Mouse (Mus musculus) B cell, adult 2 months (primary cell): Measurements from ENCODE around the gene Fgfr2.
"Not testable (repeated sequence)": the region's sequence is repeated elsewhere in the genome, so short reads cannot be mapped to it uniquely, and the experiment has no call there.

ENCODE experiments used
- DNase-seq, 2 experiments: peaks; one replicate each; pipeline ENCODE4 v3.0.0; 2022

The Fgfr2 gene

GRCm38 (mm10) chr7:131054808-131055370 is 2068.3 kb downstream of the Fgfr2 start:
- DNase-seq, result no peak

- DNase-seq, result not testable (repeated sequence)
Observed at GRCm38 (mm10) chr7:131049829-131050228, 2073.3 kb downstream of the Fgfr2 start.

GRCm38 (mm10) chr7:131045258-131045835 is 2077.8 kb downstream of the Fgfr2 start:
- DNase-seq, result not testable (repeated sequence)

DNA sequence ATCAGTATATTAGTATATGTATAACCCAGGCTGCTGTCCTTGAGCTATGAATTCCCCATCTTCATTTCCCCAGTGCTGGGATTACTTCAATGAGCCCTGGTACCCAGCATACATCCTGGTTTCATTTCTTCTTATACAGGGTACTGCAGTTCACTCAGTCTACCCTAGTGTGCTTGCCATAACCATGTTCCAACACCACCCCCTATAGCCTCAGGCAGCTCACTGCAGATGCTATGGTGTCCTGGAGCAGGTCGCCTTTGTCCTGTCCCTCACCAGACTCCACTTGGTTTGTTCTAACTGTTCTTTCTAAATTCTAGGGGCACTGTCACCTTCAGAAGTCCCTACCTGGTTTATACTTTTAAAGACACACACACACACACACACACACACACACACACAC is 2080.5 kb downstream of the Fgfr2 start:
- no peak for DNase-seq

DNA sequence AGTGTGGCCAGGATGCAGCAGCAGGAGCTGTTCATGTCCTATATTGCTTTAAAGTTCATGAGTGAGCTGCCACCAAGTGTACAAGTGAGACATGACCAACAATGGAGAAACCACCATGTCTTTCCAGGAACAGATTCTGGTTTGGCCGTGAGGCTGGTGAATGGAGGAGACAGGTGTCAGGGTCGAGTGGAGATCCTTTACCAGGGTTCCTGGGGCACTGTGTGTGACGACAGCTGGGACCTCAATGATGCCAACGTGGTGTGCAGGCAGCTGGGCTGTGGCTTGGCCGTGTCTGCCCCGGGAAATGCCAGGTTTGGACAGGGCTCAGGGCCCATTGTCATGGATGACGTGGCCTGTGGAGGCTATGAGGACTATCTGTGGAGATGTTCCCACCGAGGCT is 2082.4 kb downstream of the Fgfr2 start:
- DNase-seq, result not testable (repeated sequence)

DNA sequence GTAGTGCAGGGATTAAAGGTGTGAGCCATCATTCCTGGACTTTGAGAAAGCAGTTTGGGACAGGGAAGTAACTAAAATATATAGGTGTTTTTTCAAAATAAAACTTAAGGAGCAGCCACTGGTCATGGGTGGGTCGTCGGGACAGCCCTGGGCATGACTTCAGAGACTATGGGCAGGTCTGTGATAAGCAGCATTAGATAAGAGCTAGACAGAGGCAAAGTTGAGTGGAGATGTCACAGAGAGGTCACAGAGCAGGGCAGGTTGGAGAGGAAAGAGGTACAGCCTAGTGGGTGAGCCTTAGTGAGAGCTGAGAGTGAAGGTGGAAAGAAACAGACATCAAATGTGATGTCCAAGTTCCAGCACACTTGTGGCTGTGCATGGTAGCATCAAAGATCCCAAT is 2086.1 kb downstream of the Fgfr2 start:
- DNase-seq, result no peak

GRCm38 (mm10) chr7:131036396-131036795 is 2086.8 kb downstream of the Fgfr2 start:
- no peak for DNase-seq

GRCm38 (mm10) chr7:131031755-131032154 is 2091.4 kb downstream of the Fgfr2 start, which contains the start of gene Dmbt1:
Gene Dmbt1, plus strand, starts transcription at chr7:131032053.
- DNase-seq, result no peak

- DNase-seq, result no peak
Observed at GRCm38 (mm10) chr7:131027557-131027956, 2095.6 kb downstream of the Fgfr2 start.

GRCm38 (mm10) chr7:131024807-131025206 is 2098.3 kb downstream of the Fgfr2 start:
- no peak for DNase-seq

- no peak for DNase-seq
Observed at GRCm38 (mm10) chr7:131019181-131019580, 2104.0 kb downstream of the Fgfr2 start.

- no peak for DNase-seq
Observed at GRCm38 (mm10) chr7:131011901-131012300, 2111.2 kb downstream of the Fgfr2 start.

DNA sequence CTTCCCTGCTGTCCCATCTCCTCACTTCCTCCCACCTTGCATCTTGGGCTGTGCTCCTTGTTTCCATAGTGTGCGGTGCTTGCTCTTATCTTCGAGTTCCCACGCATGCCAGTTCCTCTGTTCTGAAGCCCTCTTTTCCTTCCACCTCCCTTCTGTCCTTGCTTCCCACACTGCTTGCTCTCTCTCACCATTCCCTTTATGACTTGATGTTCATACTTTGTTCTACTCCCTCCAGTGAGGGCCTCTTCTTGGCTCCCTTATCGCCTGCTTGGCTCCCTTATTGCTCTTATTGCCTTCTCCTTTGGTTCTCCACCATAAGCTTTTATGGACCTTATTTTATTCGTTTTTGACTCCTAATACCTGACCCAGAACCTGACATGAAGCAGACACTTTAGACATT is 2114.0 kb downstream of the Fgfr2 start:
- DNase-seq, result no peak

- DNase-seq, result no peak
Observed at GRCm38 (mm10) chr7:131007221-131007620, 2115.9 kb downstream of the Fgfr2 start.

DNA sequence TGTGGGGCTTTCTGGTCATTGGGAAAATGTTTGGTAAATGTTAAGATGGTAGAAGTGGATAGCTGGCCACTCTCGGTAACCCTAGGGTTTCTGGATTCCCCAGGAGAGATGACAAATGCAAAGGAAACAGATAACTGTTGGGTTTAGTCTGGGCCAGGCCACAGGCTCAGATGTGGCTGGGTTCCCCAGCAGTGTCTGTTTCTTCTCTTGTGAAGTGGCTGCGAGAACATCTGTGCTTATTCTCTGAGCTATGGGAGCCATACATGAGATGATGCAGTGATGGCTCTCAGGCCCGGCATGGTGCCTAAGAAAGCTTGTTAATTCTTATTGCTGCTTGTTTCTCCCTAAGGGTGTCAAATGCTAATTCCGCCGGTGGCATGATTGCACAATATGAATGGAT is 2119.1 kb downstream of the Fgfr2 start:
- no peak for DNase-seq

DNA sequence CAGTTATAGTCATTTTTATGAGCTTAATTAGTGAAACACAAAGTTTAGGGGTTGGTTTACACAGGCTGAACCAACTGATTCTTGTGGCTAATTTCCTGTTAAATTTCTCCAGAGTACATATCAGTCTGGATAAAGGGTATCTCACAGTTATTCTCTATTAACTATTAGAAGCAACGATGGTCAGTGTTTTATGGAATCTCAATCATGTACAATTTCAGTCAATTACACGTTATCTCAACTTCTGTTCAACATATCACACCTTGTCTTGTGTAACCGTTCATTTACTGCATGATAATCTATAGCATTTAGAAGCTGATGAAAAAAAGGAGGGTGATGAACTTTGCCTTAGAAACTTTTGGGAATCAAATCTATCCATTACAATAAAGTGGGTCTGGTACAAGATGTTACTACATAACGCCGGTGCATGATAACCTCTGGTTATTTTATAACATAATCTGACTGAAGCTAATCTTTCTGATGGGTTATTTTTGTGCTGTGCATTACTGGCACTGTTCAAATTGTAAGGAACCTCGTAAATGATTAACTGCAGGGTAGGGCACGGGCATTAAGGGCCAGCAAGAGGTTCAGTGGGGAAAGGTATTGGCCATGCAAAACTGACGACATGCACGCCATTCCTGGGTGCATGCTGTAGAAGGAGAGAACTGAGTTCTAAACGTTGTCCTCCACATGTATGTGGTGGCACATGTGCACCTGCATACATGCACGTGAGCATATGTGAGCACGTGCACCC is 2121.0 kb downstream of the Fgfr2 start:
- no peak for DNase-seq

DNA sequence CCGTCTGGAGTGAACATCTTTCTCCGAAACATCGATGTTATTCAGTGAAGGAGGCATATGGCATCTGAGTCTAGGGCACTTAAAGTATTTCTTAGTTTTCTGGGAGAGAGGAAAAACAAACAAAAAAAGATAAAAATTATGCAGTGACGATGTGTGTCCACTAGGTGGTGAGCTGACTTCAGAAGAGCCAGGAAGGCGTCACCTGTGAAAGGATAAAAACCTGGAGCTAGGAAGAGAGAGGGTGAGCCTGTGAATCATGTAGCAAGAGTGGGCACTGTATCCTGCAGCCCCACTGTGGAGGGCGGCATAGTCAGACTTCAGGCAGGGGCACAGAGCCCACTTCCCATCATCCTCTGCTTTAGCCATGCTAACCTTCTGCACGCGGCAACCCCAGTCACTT is 2129.2 kb downstream of the Fgfr2 start:
- no peak for DNase-seq

DNA sequence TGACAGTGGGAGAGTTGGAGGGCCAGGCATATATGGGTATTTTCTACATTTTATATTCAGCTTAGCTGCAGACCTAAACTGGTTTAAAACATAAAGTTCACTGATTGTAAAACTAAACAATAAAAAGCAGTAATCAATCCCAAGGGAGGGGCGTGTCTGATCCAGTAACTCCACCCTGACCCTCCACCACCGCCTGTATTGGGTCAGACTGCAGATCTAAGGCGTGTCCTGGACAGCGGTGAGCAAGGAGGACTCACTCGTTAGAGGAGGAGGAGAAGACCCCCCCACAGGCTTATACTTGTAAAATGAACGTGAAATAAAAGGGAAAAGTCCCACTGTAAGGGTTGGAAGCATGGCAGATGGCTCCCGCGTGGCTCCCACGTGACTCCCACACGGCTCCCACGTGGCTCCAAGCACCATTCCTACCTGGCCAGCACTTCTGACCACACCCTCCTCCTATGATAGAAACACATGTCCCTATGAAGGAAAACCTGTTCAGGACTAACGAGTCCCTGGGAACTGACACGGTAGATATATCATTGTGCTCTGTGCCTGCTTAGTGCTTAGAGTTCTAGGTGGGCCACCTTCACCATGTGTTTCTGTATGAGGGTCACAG is 2131.9 kb downstream of the Fgfr2 start:
- no peak for DNase-seq

DNA sequence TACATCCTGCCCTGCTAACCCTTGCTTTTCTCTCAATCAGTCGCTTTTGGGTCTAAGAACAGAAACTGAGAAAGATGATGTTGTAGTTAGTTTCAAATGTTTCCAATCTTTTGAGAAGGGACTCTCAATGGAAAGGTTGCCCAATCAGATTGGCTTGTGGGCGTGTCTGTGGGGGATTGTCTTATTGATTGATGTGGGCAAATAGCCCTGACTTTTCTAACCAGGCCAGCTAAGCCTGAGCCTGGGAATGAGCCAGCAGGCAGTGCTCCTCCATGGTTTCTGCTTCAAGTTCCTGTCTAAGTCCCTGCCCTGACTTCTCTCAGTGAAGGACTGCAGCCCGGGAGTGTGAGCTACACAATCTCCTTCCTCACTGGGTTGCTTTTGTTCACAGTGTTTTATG is 2133.8 kb downstream of the Fgfr2 start:
- no peak for DNase-seq

- DNase-seq, result no peak
Observed at GRCm38 (mm10) chr7:130988146-130988545, 2135.0 kb downstream of the Fgfr2 start.

- DNase-seq, result no peak
Observed at GRCm38 (mm10) chr7:130985716-130986115, 2137.4 kb downstream of the Fgfr2 start.

GRCm38 (mm10) chr7:130985193-130985592 is 2138.0 kb downstream of the Fgfr2 start:
- DNase-seq, result no peak

DNA sequence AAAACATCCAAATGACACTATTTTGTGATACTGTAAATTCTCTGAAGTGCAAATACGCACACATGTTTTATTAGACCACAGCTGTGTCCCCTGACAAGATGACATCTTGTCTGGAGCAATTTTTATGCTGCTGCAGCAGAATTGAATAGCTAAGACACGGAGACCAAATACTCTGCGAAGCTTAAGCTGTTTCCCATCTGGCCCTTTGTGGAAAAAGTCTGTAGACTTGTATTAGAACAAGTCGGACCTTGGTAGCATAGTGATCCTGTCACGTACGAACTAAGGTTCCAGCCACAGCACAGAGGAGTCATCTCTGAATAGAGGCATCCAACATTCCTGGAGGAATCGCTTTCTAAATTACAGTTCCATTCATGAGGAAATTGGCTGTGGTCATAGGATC is 2138.9 kb downstream of the Fgfr2 start:
- no peak for DNase-seq

DNA sequence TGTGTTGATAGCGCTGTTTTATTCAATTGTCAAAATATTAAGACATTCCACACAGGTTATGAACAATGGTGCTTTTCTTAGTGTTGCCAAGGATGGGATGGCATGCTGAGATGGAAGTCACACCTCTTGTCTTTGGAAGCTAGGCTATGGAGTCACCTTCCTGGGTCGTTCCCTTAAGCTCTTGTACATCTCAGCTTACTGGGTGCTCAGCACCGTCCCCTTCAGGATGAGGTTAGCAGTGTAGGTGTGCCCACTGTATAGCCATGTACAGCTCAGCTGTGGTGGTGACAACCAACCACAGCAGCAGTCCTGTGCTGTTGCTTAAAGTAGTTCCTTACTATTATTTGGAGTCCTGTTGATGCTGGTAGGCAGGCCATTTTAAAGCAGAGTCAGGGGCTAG is 2140.3 kb downstream of the Fgfr2 start:
- no peak for DNase-seq
